Mouse (Mus musculus) lung, postnatal 0 days (tissue): ENCODE measurements at regions not wholly inside any gene's neighbourhood (a gene's known extent, or its start where the extent isn't known, plus 50 kb on each side); places are given as distances from the start of the nearest gene placed in this dataset.

Experiments
- CTCF ChIP-seq: IDR thresholded peaks from 2 replicates; pipeline ENCODE4 v1.5.1; 2016; ENCODE audit warnings: antibody characterized with exemption, mild to moderate bottlenecking
- EP300 ChIP-seq: IDR thresholded peaks from 2 replicates; pipeline ENCODE4 v1.6.1; 2016; ENCODE audit warnings: antibody characterized with exemption, mild to moderate bottlenecking, control low read depth

- no peak for TF ChIP-seq CTCF
- no peak for TF ChIP-seq EP300
These were observed 65.7 kb upstream of the Irak1bp1 start for GRCm38 (mm10) chr9:82763651-82764050.
